Mouse (Mus musculus): ENCODE data around the gene Mycl. TPM values are rescaled to one million over a fixed set of nuclear protein-coding genes. Genes with fewer than 3 reads are reported as not detected.

Gene Mycl
- polyA plus RNA-seq, 1 experiment: 0.44 TPM

- peak within 1 kb of the TSS; percentile 95 for H3K4me3 ChIP-seq (ENCODE audit: control insufficient read depth, low read depth, low read length)
- H3K27me3 ChIP-seq (ENCODE audit: control insufficient read depth, insufficient read depth, low read length): no peaks in the 10 kb centered on the region
- peak within 1 kb of the TSS; percentile 87 for H3K27ac ChIP-seq (ENCODE audit: control insufficient read depth, insufficient read depth, low read depth, low read length)
- H3K36me3 ChIP-seq (ENCODE audit: control insufficient read depth, insufficient read depth, low read length): no peaks in the 10 kb centered on the region
- H3K4me1 ChIP-seq (ENCODE audit: control insufficient read depth, insufficient read depth, low read length): peaks cover 9% of the 10 kb centered on the region
- no peak for TF ChIP-seq CTCF (IDR thresholded peaks at IDR 0.05; ENCODE audit: control insufficient read depth, insufficient read depth, insufficient replicate concordance, low read depth, low read length)
- peak; percentile 86 for TF ChIP-seq POLR2A (IDR thresholded peaks at IDR 0.05; ENCODE audit: control insufficient read depth, low read depth, low read length)
Observed at GRCm38 (mm10) chr4:123016451-123016957, 21.1 kb downstream of the Mycl start, which contains the start of gene Trit1. Gene Trit1, plus strand, starts transcription at chr4:123016597.

- Histone ChIP-seq H3K4me3 (ENCODE audit: control insufficient read depth, low read depth, low read length) (no peak overlapping the region), H3K36me3 (ENCODE audit: control insufficient read depth, insufficient read depth, low read length) (no peaks in the 10 kb centered on the region), H3K27ac (ENCODE audit: control insufficient read depth, insufficient read depth, low read depth, low read length) (no peak overlapping the region), H3K27me3 (ENCODE audit: control insufficient read depth, insufficient read depth, low read length) (no peaks in the 10 kb centered on the region), H3K4me1 (ENCODE audit: control insufficient read depth, insufficient read depth, low read length) (no peaks in the 10 kb centered on the region; the same call in 1 of the 2 replicates)
- TF ChIP-seq CTCF (IDR thresholded peaks at IDR 0.05; ENCODE audit: control insufficient read depth, insufficient read depth, insufficient replicate concordance, low read depth, low read length) (no peak), POLR2A (IDR thresholded peaks at IDR 0.05; ENCODE audit: control insufficient read depth, low read depth, low read length) (no peak)
Observed at GRCm38 (mm10) chr4:123021591-123021990, 26.1 kb downstream of the Mycl start.

- no peaks in the 10 kb centered on the region for H3K27me3 ChIP-seq (ENCODE audit: control insufficient read depth, insufficient read depth, low read length)
- no peak overlapping the region for H3K4me3 ChIP-seq (ENCODE audit: control insufficient read depth, low read depth, low read length)
- TF ChIP-seq CTCF (IDR thresholded peaks at IDR 0.05; ENCODE audit: control insufficient read depth, insufficient read depth, insufficient replicate concordance, low read depth, low read length): no peak
- no peak for TF ChIP-seq POLR2A (IDR thresholded peaks at IDR 0.05; ENCODE audit: control insufficient read depth, low read depth, low read length)
- no peak overlapping the region for H3K27ac ChIP-seq (ENCODE audit: control insufficient read depth, insufficient read depth, low read depth, low read length)
- H3K4me1 ChIP-seq (ENCODE audit: control insufficient read depth, insufficient read depth, low read length): no peaks in the 10 kb centered on the region
- H3K36me3 ChIP-seq (ENCODE audit: control insufficient read depth, insufficient read depth, low read length): no peaks in the 10 kb centered on the region
Observed at GRCm38 (mm10) chr4:123022896-123023295, 27.4 kb downstream of the Mycl start.

- peak overlapping the region; percentile 47 for H3K27ac ChIP-seq (ENCODE audit: control insufficient read depth, insufficient read depth, low read depth, low read length)
- H3K4me3 ChIP-seq (ENCODE audit: control insufficient read depth, low read depth, low read length): no peak overlapping the region
- no peaks in the 10 kb centered on the region for H3K27me3 ChIP-seq (ENCODE audit: control insufficient read depth, insufficient read depth, low read length)
- no peaks in the 10 kb centered on the region for H3K36me3 ChIP-seq (ENCODE audit: control insufficient read depth, insufficient read depth, low read length)
- TF ChIP-seq CTCF (IDR thresholded peaks at IDR 0.05; ENCODE audit: control insufficient read depth, insufficient read depth, insufficient replicate concordance, low read depth, low read length) (no peak), POLR2A (IDR thresholded peaks at IDR 0.05; ENCODE audit: control insufficient read depth, low read depth, low read length) (no peak)
- no peaks in the 10 kb centered on the region for H3K4me1 ChIP-seq (ENCODE audit: control insufficient read depth, insufficient read depth, low read length)
Observed at GRCm38 (mm10) chr4:123025418-123025817, 30.0 kb downstream of the Mycl start.

- Histone ChIP-seq H3K27ac (ENCODE audit: control insufficient read depth, insufficient read depth, low read depth, low read length) (peak overlapping the region; percentile 5; the same call in 1 of the 2 replicates), H3K36me3 (ENCODE audit: control insufficient read depth, insufficient read depth, low read length) (no peaks in the 10 kb centered on the region), H3K4me3 (ENCODE audit: control insufficient read depth, low read depth, low read length) (no peak overlapping the region), H3K27me3 (ENCODE audit: control insufficient read depth, insufficient read depth, low read length) (no peaks in the 10 kb centered on the region), H3K4me1 (ENCODE audit: control insufficient read depth, insufficient read depth, low read length) (no peaks in the 10 kb centered on the region)
- TF ChIP-seq CTCF (IDR thresholded peaks at IDR 0.05; ENCODE audit: control insufficient read depth, insufficient read depth, insufficient replicate concordance, low read depth, low read length) (no peak), POLR2A (IDR thresholded peaks at IDR 0.05; ENCODE audit: control insufficient read depth, low read depth, low read length) (no peak)
Observed at GRCm38 (mm10) chr4:123026161-123026560, 30.7 kb downstream of the Mycl start.

DNA sequence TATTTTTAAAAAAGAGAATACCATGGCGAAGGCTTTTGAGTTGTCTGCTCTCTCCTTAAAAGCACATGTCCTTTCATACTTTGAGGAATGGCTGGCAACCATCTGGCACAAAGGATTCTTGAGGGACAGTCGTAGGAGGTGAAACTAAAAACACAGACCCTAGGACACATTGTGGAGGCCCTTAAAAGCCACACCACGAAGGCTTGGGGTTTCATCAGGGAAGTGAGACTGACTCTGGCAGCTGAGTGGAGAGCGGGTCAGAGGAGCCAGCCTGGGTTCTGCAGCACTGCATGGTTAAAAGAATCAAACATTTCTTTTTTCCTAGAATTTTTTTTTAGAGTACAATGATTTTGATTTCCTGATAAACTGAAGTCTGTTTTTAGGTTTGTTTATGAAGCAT lies 31.1 kb downstream of the Mycl start:
- H3K27me3 ChIP-seq (ENCODE audit: control insufficient read depth, insufficient read depth, low read length): no peaks in the 10 kb centered on the region
- H3K36me3 ChIP-seq (ENCODE audit: control insufficient read depth, insufficient read depth, low read length): no peaks in the 10 kb centered on the region
- no peak overlapping the region for H3K4me3 ChIP-seq (ENCODE audit: control insufficient read depth, low read depth, low read length)
- no peaks in the 10 kb centered on the region for H3K4me1 ChIP-seq (ENCODE audit: control insufficient read depth, insufficient read depth, low read length)
- TF ChIP-seq CTCF (IDR thresholded peaks at IDR 0.05; ENCODE audit: control insufficient read depth, insufficient read depth, insufficient replicate concordance, low read depth, low read length): no peak
- no peak for TF ChIP-seq POLR2A (IDR thresholded peaks at IDR 0.05; ENCODE audit: control insufficient read depth, low read depth, low read length)
- H3K27ac ChIP-seq (ENCODE audit: control insufficient read depth, insufficient read depth, low read depth, low read length): no peak overlapping the region

- H3K36me3 ChIP-seq (ENCODE audit: control insufficient read depth, insufficient read depth, low read length): no peaks in the 10 kb centered on the region
Observed at GRCm38 (mm10) chr4:123034841-123035240, 39.4 kb downstream of the Mycl start.

More at GRCm38 (mm10) chr4:123034841-123035240, 39.4 kb downstream of the Mycl start:
- Histone ChIP-seq H3K4me1 (ENCODE audit: control insufficient read depth, insufficient read depth, low read length) (no peaks in the 10 kb centered on the region), H3K4me3 (ENCODE audit: control insufficient read depth, low read depth, low read length) (no peak overlapping the region), H3K27ac (ENCODE audit: control insufficient read depth, insufficient read depth, low read depth, low read length) (no peak overlapping the region), H3K27me3 (ENCODE audit: control insufficient read depth, insufficient read depth, low read length) (no peaks in the 10 kb centered on the region)
- TF ChIP-seq CTCF (IDR thresholded peaks at IDR 0.05; ENCODE audit: control insufficient read depth, insufficient read depth, insufficient replicate concordance, low read depth, low read length): no peak
- TF ChIP-seq POLR2A (IDR thresholded peaks at IDR 0.05; ENCODE audit: control insufficient read depth, low read depth, low read length): no peak

All from testis, adult 2 months (tissue).